In genomic region chr5:139344687-139345363, GRCm38 (mm10) we compare ENCODE assay signal across 8 mouse cellular contexts. TPM values are rescaled to one million over a fixed set of nuclear protein-coding genes. Genes with fewer than 3 reads are reported as not detected.
DNase-seq lines count a peak whose midpoint lies in the region; ATAC-seq and TF ChIP-seq lines count a peak whose summit lies in the region.

No protein-coding gene starts in this region.

- peak overlapping the region; percentile 92 for H3K27ac ChIP-seq in forebrain, embryonic 10.5 days
- peak overlapping the region; percentile 62 for H3K27ac ChIP-seq in heart, embryonic 16.5 days (ENCODE audit: low read length)
- H3K27ac ChIP-seq in liver, embryonic 16.5 days (ENCODE audit: low read length), result peak overlapping the region; percentile 87
- peak overlapping the region; percentile 82 for H3K27ac ChIP-seq in neural tube, embryonic 13.5 days (replicated peaks)
- peak overlapping the region; percentile 79 for H3K27ac ChIP-seq in testis, adult 2 months (ENCODE audit: control insufficient read depth, insufficient read depth, low read depth, low read length)

- H3K9me3 ChIP-seq in forebrain, embryonic 10.5 days, result no peaks in the 10 kb centered on the region
- no peaks in the 10 kb centered on the region for H3K9me3 ChIP-seq in heart, embryonic 16.5 days (replicated peaks; ENCODE audit: control insufficient read depth, low read length)
- H3K9me3 ChIP-seq in liver, embryonic 16.5 days (replicated peaks; ENCODE audit: control insufficient read depth, low read length), result no peaks in the 10 kb centered on the region
- H3K9me3 ChIP-seq in neural tube, embryonic 13.5 days, result no peaks in the 10 kb centered on the region

- H3K27me3 ChIP-seq in forebrain, embryonic 10.5 days (ENCODE audit: poor library complexity, severe bottlenecking), result peaks cover 12% of the 10 kb centered on the region; the same call in 1 of the 2 replicates
- no peaks in the 10 kb centered on the region for H3K27me3 ChIP-seq in heart, embryonic 16.5 days (ENCODE audit: control insufficient read depth, insufficient read depth, low read length)
- no peaks in the 10 kb centered on the region for H3K27me3 ChIP-seq in liver, embryonic 16.5 days (ENCODE audit: control insufficient read depth, insufficient read depth, low read depth, low read length)
- H3K27me3 ChIP-seq in neural tube, embryonic 13.5 days, result no peaks in the 10 kb centered on the region
- H3K27me3 ChIP-seq in testis, adult 2 months (ENCODE audit: control insufficient read depth, insufficient read depth, low read length), result no peaks in the 10 kb centered on the region

- peaks cover 30% of the 10 kb centered on the region for H3K4me1 ChIP-seq in forebrain, embryonic 10.5 days
- H3K4me1 ChIP-seq in heart, embryonic 16.5 days (ENCODE audit: control insufficient read depth, insufficient read depth, low read length), result peaks cover 20% of the 10 kb centered on the region
- H3K4me1 ChIP-seq in liver, embryonic 16.5 days (ENCODE audit: control insufficient read depth, low read depth, low read length), result peaks cover 26% of the 10 kb centered on the region
- peaks cover 25% of the 10 kb centered on the region for H3K4me1 ChIP-seq in neural tube, embryonic 13.5 days (replicated peaks)
- peaks cover 11% of the 10 kb centered on the region for H3K4me1 ChIP-seq in testis, adult 2 months (ENCODE audit: control insufficient read depth, insufficient read depth, low read length)

- H3K4me2 ChIP-seq in heart, embryonic 16.5 days (ENCODE audit: low read depth, low read length), result peak overlapping the region; percentile 89
- peak overlapping the region; percentile 94 for H3K4me2 ChIP-seq in liver, embryonic 16.5 days (ENCODE audit: low read depth, low read length)
- peak overlapping the region; percentile 98 for H3K4me2 ChIP-seq in neural tube, embryonic 13.5 days

- ATAC-seq in heart, embryonic 16.5 days (replicated peaks; ENCODE audit: extremely low read depth, insufficient read depth, low FRiP score), result peak; percentile 91
- ATAC-seq in liver, embryonic 16.5 days (ENCODE audit: low read depth), result peak; percentile 92
- ATAC-seq in neural tube, embryonic 13.5 days (ENCODE audit: low read depth), result peak; percentile 89

- peak; percentile 73 for TF ChIP-seq POLR2A in testis, adult 2 months (IDR thresholded peaks at IDR 0.05; ENCODE audit: control insufficient read depth, low read depth, low read length)

- H3K36me3 ChIP-seq in forebrain, embryonic 10.5 days (replicated peaks), result peaks cover 33% of the 10 kb centered on the region
- peaks cover 21% of the 10 kb centered on the region for H3K36me3 ChIP-seq in heart, embryonic 16.5 days (ENCODE audit: control insufficient read depth, insufficient read depth)
- peaks cover 3% of the 10 kb centered on the region for H3K36me3 ChIP-seq in liver, embryonic 16.5 days (ENCODE audit: control insufficient read depth, insufficient read depth)
- H3K36me3 ChIP-seq in neural tube, embryonic 13.5 days, result peaks cover 28% of the 10 kb centered on the region
- H3K36me3 ChIP-seq in testis, adult 2 months (ENCODE audit: control insufficient read depth, insufficient read depth, low read length), result peaks cover 3% of the 10 kb centered on the region

- H3K4me3 ChIP-seq in forebrain, embryonic 10.5 days, result peak overlapping the region; percentile 90
- H3K4me3 ChIP-seq in heart, embryonic 16.5 days (ENCODE audit: low read length), result peak overlapping the region; percentile 65
- peak overlapping the region; percentile 94 for H3K4me3 ChIP-seq in liver, embryonic 16.5 days (ENCODE audit: low read depth, low read length)
- peak overlapping the region; percentile 86 for H3K4me3 ChIP-seq in neural tube, embryonic 13.5 days
- peak overlapping the region; percentile 97 for H3K4me3 ChIP-seq in testis, adult 2 months (ENCODE audit: control insufficient read depth, low read depth, low read length)

- WGBS in forebrain, embryonic 10.5 days, result under 1% methylated on average over 33 of the region's 33 CpGs
- under 1% methylated on average over 33 of the region's 33 CpGs for WGBS in heart, embryonic 16.5 days
- under 1% methylated on average over 33 of the region's 33 CpGs for WGBS in liver, embryonic 16.5 days (ENCODE audit: insufficient replicate concordance)
- under 1% methylated on average over 33 of the region's 33 CpGs for WGBS in neural tube, embryonic 13.5 days

- peak; percentile 91 to 97 for DNase-seq in CD8-positive naive resting alpha-beta T cell, adult 2 months (ENCODE audit: low read depth in 2 of 2, low spot score in 2 of 2)
- DNase-seq in c-Kit-positive CD71-negative TER-119-negative erythroid progenitor cells, embryonic 14.5 days (ENCODE audit: low read depth), result peak; percentile 89
- peak; percentile 94 for DNase-seq in forebrain, embryonic 10.5 days (ENCODE audit: extremely low spot score, low spot score)
- peak; percentile 96 to 98 for DNase-seq in kidney, postnatal 36 days

- H3K9ac ChIP-seq in heart, embryonic 16.5 days (ENCODE audit: low read length), result peak overlapping the region; percentile 82
- H3K9ac ChIP-seq in liver, embryonic 16.5 days (ENCODE audit: low read depth, low read length), result peak overlapping the region; percentile 94
- peak overlapping the region; percentile 94 for H3K9ac ChIP-seq in neural tube, embryonic 13.5 days

- TF ChIP-seq CTCF in testis, adult 2 months (IDR thresholded peaks at IDR 0.05; ENCODE audit: control insufficient read depth, insufficient read depth, insufficient replicate concordance, low read depth, low read length), result no peak

RNA-seq across cellular contexts. Expression of gene Cox19, which starts 6.4 kb away (rescaled TPM):
- 119 and 120 TPM in 2 replicates for polyA plus RNA-seq in forebrain, embryonic 10.5 days (2016; fragmentation: Nextera tagmentation; extraction: Ambion mirVana)
- polyA plus RNA-seq in heart, embryonic 16.5 days (2015; fragmentation: Nextera tagmentation; extraction: Ambion mirVana), result 75.7 and 75.8 TPM in 2 replicates
- polyA plus RNA-seq in liver, embryonic 16.5 days (2015; fragmentation: Nextera tagmentation; extraction: Ambion mirVana), result 42.2 and 48.1 TPM in 2 replicates
- 113 and 120 TPM in 2 replicates for polyA plus RNA-seq in neural tube, embryonic 13.5 days (2015; fragmentation: Nextera tagmentation; extraction: Ambion mirVana)
- 42.2 and 49.9 TPM in 2 replicates for polyA plus RNA-seq in testis, adult 2 months (2012; rRNA removed)

RNA-seq across cellular contexts. Expression of gene Cyp2w1, which starts 7.6 kb away (rescaled TPM):
- not detected in 2 replicates for polyA plus RNA-seq in forebrain, embryonic 10.5 days (2016; fragmentation: Nextera tagmentation; extraction: Ambion mirVana)
- not detected in 2 replicates for polyA plus RNA-seq in heart, embryonic 16.5 days (2015; fragmentation: Nextera tagmentation; extraction: Ambion mirVana)
- 0.42 TPM in 1 of 2 replicates, not detected in the other for polyA plus RNA-seq in liver, embryonic 16.5 days (2015; fragmentation: Nextera tagmentation; extraction: Ambion mirVana)
- polyA plus RNA-seq in neural tube, embryonic 13.5 days (2015; fragmentation: Nextera tagmentation; extraction: Ambion mirVana), result not detected in 2 replicates
- 0.07 TPM in 1 of 2 replicates, not detected in the other for polyA plus RNA-seq in testis, adult 2 months (2012; rRNA removed)

RNA-seq across cellular contexts. Expression of gene Adap1, which starts 19.4 kb away (rescaled TPM):
- polyA plus RNA-seq in forebrain, embryonic 10.5 days (2016; fragmentation: Nextera tagmentation; extraction: Ambion mirVana), result 0.27 and 0.49 TPM in 2 replicates
- 0.59 and 1.6 TPM in 2 replicates for polyA plus RNA-seq in heart, embryonic 16.5 days (2015; fragmentation: Nextera tagmentation; extraction: Ambion mirVana)
- polyA plus RNA-seq in liver, embryonic 16.5 days (2015; fragmentation: Nextera tagmentation; extraction: Ambion mirVana), result 1.1 and 1.3 TPM in 2 replicates
- polyA plus RNA-seq in neural tube, embryonic 13.5 days (2015; fragmentation: Nextera tagmentation; extraction: Ambion mirVana), result 51.5 and 66.3 TPM in 2 replicates
- polyA plus RNA-seq in testis, adult 2 months (2012; rRNA removed), result 7.8 and 8.7 TPM in 2 replicates

RNA-seq across cellular contexts. Expression of gene Gpr146, which starts 32.7 kb away (rescaled TPM):
- polyA plus RNA-seq in forebrain, embryonic 10.5 days (2016; fragmentation: Nextera tagmentation; extraction: Ambion mirVana), result 1.6 and 1.8 TPM in 2 replicates
- 17.1 and 17.2 TPM in 2 replicates for polyA plus RNA-seq in heart, embryonic 16.5 days (2015; fragmentation: Nextera tagmentation; extraction: Ambion mirVana)
- polyA plus RNA-seq in liver, embryonic 16.5 days (2015; fragmentation: Nextera tagmentation; extraction: Ambion mirVana), result 20.6 and 24.1 TPM in 2 replicates
- 1.8 and 1.9 TPM in 2 replicates for polyA plus RNA-seq in neural tube, embryonic 13.5 days (2015; fragmentation: Nextera tagmentation; extraction: Ambion mirVana)
- polyA plus RNA-seq in testis, adult 2 months (2012; rRNA removed), result 1.2 TPM in 2 replicates

Comparison
In these comparisons a context has a peak if more than half of its experiments do, and no peak if none do; other contexts are left out.
1. Peak in every context shown above with its lines: DNase-seq, ATAC-seq, H3K4me3 ChIP-seq and H3K27ac ChIP-seq.